Mouse (Mus musculus): ENCODE results near the gene Mybpc2. TPM values are rescaled to one million over a fixed set of nuclear protein-coding genes. Genes with fewer than 3 reads are reported as not detected.

Mybpc2 gene
- total RNA-seq, 2 experiments from 2014 or later = not detected

GRCm38 (mm10) chr7:44467811-44468411 lies 56.5 kb downstream of the Mybpc2 start, which contains the start of gene Josd2:
Gene Josd2, plus strand, starts transcription at chr7:44467980.
- peak; percentile 81 for ATAC-seq (replicated peaks; ENCODE audit: low FRiP score, poor library complexity, severe bottlenecking)

- no peak for ATAC-seq (replicated peaks; ENCODE audit: low FRiP score, poor library complexity, severe bottlenecking)
These were observed 57.6 kb downstream of the Mybpc2 start for GRCm38 (mm10) chr7:44466888-44467311.

DNA sequence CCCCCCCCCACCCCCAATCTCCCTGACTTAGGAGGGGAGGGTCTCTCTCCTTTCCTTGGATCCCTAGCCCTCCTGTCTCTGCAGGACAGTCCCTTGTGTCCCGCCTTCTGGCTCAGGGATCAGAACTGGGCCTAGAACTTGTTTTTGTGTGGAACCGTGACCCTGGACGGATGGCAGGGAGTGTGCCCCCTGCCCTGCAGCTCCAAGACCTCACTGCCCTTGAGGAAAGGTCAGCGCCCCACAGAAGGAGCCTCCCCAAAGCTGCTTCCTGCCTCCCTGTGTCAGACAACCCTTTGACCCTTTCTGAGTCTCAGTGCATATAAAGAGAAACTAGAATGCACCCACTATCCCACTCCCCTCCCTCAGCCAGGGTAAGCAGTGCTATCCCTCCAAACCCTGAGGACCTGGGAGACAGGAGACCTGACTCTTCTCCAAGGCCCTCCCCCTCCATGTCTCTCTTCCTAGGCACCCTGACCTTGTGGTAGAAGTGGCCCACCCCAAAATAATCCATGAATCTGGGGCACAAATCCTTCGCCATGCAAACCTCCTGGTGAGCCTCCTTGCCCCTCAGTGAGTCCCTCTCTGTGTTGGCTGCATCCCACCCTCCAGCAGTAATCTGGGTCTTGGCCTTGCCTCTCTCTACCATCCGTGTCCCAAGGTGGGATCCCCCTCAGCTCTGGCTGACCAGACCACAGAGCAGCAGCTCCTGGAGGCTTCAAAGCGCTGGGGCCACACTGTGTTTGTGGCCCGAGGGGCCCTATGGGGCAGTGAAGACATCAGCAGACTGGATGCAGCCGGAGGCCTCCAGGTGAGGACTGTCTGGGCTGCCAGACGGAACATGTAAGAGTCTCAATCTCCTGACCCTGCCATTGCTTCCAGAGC lies 58.2 kb downstream of the Mybpc2 start:
- ATAC-seq (replicated peaks; ENCODE audit: low FRiP score, poor library complexity, severe bottlenecking) = no peak

- no peak for ATAC-seq (replicated peaks; ENCODE audit: low FRiP score, poor library complexity, severe bottlenecking)
These were observed 59.3 kb downstream of the Mybpc2 start, which contains the start of gene Aspdh for GRCm38 (mm10) chr7:44465111-44465510. Gene Aspdh, plus strand, starts transcription at chr7:44465391.

DNA sequence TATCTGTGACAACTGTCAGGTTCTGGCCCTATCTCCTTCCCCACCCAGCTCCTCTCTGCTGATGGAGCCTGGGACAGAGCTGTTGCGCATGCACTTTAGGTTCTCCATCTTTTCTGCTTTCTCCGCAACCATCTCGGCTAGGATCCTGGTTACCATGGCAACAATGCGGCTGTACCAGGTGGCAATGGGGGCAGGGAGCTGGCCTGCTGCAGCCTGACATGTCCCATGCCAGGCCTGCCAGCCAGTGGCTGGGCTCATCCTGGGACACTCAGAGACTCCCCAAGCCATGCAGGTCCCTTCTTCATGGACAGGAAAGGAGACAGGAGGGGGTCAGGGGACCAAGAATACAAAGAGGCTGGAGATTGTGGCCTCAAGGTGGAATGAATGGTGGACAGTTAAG lies 59.9 kb downstream of the Mybpc2 start:
- no peak for ATAC-seq (replicated peaks; ENCODE audit: low FRiP score, poor library complexity, severe bottlenecking)

DNA sequence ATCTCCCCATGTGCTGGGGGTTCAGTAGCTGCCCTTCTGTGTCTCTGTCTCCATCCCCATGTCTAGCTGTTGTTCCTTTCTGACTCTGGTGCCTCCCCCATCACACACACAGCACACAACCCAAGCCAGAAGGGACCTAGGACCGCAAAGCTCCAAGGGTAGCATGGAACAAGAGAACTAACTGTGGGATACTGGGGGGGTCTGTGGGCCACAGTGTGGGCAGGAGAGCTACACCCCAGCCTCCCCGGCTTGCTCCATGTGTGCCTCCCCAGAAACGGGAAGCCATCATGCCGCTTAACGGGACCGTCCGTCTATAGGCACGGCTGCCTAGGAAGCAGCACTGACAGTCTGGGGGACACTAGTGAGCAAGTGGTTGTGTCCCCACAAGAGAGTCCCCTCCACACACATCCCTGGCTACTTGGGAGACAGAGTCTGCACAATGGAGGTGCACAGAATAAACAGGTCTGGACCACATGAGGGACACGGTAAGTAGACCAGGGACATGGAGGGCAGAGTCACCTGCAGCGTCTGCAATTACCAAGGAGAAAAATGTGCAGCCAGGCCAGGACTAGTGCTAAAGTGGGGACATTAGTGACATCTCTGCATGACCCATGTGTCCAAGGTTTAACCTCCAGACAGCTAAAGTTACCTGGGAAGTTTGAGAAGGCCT lies 60.8 kb downstream of the Mybpc2 start:
- no peak for ATAC-seq (replicated peaks; ENCODE audit: low FRiP score, poor library complexity, severe bottlenecking)

DNA sequence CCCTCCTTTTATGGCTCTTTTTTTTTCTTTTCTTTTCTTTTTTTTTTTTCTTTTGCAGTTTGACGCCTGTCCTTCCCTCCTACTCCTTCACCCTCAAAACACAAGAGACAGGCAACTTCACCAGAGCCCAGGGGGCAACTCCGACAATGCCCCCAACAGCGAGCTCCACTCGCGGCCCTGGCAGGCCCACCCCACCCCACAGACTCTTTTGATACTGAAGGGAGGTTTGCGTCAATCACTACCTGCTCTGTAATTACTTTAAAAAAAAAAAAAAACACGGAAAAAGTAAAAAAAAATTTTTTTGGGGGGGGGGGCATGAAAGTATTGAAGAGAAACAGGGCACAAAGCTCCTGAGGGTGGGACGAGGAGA lies 61.4 kb downstream of the Mybpc2 start:
- ATAC-seq (replicated peaks; ENCODE audit: low FRiP score, poor library complexity, severe bottlenecking) = no peak

- 0 out of 2 replicates have a peak, but pooled peaks have one; percentile 32 for ATAC-seq (replicated peaks; ENCODE audit: low FRiP score, poor library complexity, severe bottlenecking)
These were observed 62.0 kb downstream of the Mybpc2 start for GRCm38 (mm10) chr7:44462218-44463055.

DNA sequence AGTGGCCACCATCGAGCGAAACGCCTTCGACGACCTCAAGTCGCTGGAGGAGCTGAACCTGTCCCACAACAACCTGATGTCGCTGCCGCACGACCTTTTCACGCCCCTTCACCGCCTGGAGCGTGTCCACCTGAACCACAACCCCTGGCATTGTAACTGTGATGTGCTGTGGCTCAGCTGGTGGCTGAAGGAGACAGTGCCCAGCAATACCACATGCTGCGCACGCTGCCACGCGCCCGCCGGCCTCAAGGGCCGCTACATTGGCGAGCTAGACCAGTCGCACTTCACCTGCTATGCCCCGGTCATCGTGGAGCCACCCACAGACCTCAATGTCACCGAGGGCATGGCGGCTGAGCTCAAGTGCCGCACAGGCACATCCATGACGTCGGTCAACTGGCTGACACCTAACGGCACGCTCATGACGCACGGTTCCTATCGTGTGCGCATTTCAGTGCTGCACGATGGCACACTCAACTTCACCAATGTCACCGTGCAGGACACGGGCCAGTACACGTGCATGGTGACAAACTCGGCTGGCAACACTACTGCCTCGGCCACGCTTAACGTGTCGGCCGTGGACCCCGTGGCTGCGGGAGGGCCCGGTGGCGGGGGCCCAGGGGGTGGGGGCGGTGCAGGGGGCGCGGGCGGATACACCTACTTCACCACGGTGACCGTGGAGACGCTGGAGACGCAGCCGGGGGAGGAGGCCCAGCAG lies 62.8 kb downstream of the Mybpc2 start:
- ATAC-seq (replicated peaks; ENCODE audit: low FRiP score, poor library complexity, severe bottlenecking) = no peak

DNA sequence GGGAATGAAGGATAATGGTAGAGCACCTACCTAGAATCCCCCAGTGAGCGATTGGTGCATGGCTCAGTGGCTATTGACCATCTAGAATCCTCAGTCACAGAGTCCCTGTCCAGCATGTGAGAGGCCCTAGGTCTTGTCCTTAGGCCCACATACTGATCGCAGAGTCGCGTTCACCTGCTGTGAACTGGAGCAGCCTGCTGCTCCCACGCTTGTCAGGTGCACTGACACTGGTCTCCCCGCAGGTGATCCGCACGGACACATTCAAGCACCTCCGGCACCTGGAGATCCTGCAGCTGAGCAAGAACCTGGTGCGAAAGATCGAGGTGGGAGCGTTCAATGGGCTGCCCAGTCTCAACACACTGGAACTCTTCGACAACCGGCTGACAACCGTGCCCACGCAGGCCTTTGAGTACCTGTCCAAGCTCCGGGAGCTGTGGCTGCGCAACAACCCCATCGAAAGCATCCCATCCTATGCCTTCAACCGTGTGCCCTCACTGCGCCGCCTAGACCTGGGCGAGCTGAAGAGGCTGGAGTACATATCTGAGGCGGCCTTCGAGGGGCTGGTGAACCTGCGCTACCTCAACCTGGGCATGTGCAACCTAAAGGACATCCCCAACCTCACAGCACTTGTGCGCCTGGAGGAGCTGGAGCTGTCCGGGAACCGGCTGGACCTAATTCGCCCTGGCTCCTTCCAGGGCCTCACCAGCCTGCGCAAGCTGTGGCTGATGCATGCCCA lies 63.5 kb downstream of the Mybpc2 start:
- no peak for ATAC-seq (replicated peaks; ENCODE audit: low FRiP score, poor library complexity, severe bottlenecking)

- ATAC-seq (replicated peaks; ENCODE audit: low FRiP score, poor library complexity, severe bottlenecking) = no peak
These were observed 64.4 kb downstream of the Mybpc2 start for GRCm38 (mm10) chr7:44460067-44460466.

DNA sequence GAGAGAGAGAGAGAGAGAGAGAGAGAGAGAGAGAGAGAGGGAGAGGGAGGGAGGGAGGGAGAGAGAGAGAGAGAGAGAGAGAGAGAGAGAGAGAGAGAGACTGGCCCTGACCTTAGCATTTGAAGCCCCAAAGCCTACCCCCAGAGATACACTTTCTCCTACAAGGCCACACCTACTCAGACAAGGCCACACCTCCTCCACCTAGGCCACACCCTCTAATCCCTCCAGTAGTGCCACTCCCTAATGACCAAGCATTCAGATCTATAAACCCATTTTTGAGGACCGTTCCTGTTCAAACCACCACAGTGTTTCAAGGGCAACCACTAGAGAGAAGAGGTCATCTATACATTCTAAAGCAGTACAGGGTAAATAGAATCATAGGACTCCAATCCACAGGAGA lies 68.2 kb downstream of the Mybpc2 start:
- ATAC-seq (replicated peaks; ENCODE audit: low FRiP score, poor library complexity, severe bottlenecking) = peak; percentile 77

DNA sequence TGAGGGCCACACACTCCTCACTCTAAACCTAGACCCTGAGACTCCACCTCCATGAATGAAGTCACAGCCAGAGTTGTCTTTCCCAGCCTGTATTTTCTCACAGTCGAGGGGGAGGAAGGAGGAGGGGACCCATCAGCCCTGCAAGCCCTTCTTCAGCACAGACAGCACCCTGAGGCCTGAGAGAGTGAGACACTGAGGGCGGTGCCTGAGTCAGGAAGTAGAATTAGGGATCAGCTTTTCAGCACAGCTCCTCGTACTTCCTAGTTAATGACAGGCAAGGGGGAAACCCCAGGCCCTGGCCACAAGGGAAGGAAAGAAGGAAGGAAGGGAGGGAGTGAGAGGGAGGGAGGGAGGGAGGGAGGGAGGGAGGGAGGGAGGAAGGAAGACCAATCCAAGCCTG lies 71.2 kb downstream of the Mybpc2 start:
- no peak for ATAC-seq (replicated peaks; ENCODE audit: low FRiP score, poor library complexity, severe bottlenecking)

Other genes starting within 250 kb of the Mybpc2 start
- 0.19 and 0.63 TPM in 2 replicates for gene Clec11a, start 217.8 kb downstream of the Mybpc2 start, total RNA-seq (2015; ENCODE audit: low replicate concordance)
- 0.28 and 1.0 TPM in 2 replicates for gene Clec11a, start 217.8 kb downstream of the Mybpc2 start, total RNA-seq (2017; ENCODE audit: low replicate concordance)
- not detected in 2 replicates for gene Shank1, start 214.4 kb downstream of the Mybpc2 start, total RNA-seq (2015; ENCODE audit: low replicate concordance)
- gene Shank1, start 214.4 kb downstream of the Mybpc2 start, total RNA-seq (2017; ENCODE audit: low replicate concordance) = not detected in 2 replicates
- not detected in 2 replicates for gene Syt3, start 140.6 kb downstream of the Mybpc2 start, total RNA-seq (2015; ENCODE audit: low replicate concordance)
- not detected in 2 replicates for gene Syt3, start 140.6 kb downstream of the Mybpc2 start, total RNA-seq (2017; ENCODE audit: low replicate concordance)
- gene 1700008O03Rik, start 138.8 kb downstream of the Mybpc2 start, total RNA-seq (2015; ENCODE audit: low replicate concordance) = not detected in 2 replicates
- gene 1700008O03Rik, start 138.8 kb downstream of the Mybpc2 start, total RNA-seq (2017; ENCODE audit: low replicate concordance) = not detected in 2 replicates
- not detected in 2 replicates for gene Lrrc4b, start 95.6 kb downstream of the Mybpc2 start, total RNA-seq (2015; ENCODE audit: low replicate concordance)
- gene Lrrc4b, start 95.6 kb downstream of the Mybpc2 start, total RNA-seq (2017; ENCODE audit: low replicate concordance) = not detected in 2 replicates
- not detected in 2 replicates for gene Aspdh, start 59.3 kb downstream of the Mybpc2 start, total RNA-seq (2015; ENCODE audit: low replicate concordance)
- gene Aspdh, start 59.3 kb downstream of the Mybpc2 start, total RNA-seq (2017; ENCODE audit: low replicate concordance) = not detected in 2 replicates
- 6.7 and 43.7 TPM in 2 replicates for gene Josd2, start 56.7 kb downstream of the Mybpc2 start, total RNA-seq (2015; ENCODE audit: low replicate concordance)
- gene Josd2, start 56.7 kb downstream of the Mybpc2 start, total RNA-seq (2017; ENCODE audit: low replicate concordance) = 33.7 and 59.7 TPM in 2 replicates
- gene Emc10, start 28.1 kb downstream of the Mybpc2 start, total RNA-seq (2015; ENCODE audit: low replicate concordance) = 17.9 and 19.2 TPM in 2 replicates
- 12.4 and 13.4 TPM in 2 replicates for gene Emc10, start 28.1 kb downstream of the Mybpc2 start, total RNA-seq (2017; ENCODE audit: low replicate concordance)
- gene Fam71e1, start 28.1 kb downstream of the Mybpc2 start, total RNA-seq (2015; ENCODE audit: low replicate concordance) = not detected in 2 replicates
- not detected in 2 replicates for gene Fam71e1, start 28.1 kb downstream of the Mybpc2 start, total RNA-seq (2017; ENCODE audit: low replicate concordance)
- gene Spib, start 7.4 kb upstream of the Mybpc2 start, total RNA-seq (2015; ENCODE audit: low replicate concordance) = 1.7 and 1.9 TPM in 2 replicates
- gene Spib, start 7.4 kb upstream of the Mybpc2 start, total RNA-seq (2017; ENCODE audit: low replicate concordance) = 1.9 and 2.6 TPM in 2 replicates
- gene Pold1, start 24.2 kb upstream of the Mybpc2 start, total RNA-seq (2015; ENCODE audit: low replicate concordance) = 21.3 and 26.5 TPM in 2 replicates
- gene Pold1, start 24.2 kb upstream of the Mybpc2 start, total RNA-seq (2017; ENCODE audit: low replicate concordance) = 16.2 and 29.3 TPM in 2 replicates
- 34.4 and 41.8 TPM in 2 replicates for gene Nr1h2, start 29.3 kb upstream of the Mybpc2 start, total RNA-seq (2015; ENCODE audit: low replicate concordance)
- 32.0 and 41.0 TPM in 2 replicates for gene Nr1h2, start 29.3 kb upstream of the Mybpc2 start, total RNA-seq (2017; ENCODE audit: low replicate concordance)
- gene Napsa, start 47.7 kb upstream of the Mybpc2 start, total RNA-seq (2015; ENCODE audit: low replicate concordance) = 66.9 TPM in 2 replicates
- 18.0 and 26.1 TPM in 2 replicates for gene Napsa, start 47.7 kb upstream of the Mybpc2 start, total RNA-seq (2017; ENCODE audit: low replicate concordance)
- not detected in 2 replicates for gene Kcnc3, start 66.0 kb upstream of the Mybpc2 start, total RNA-seq (2015; ENCODE audit: low replicate concordance)
- gene Kcnc3, start 66.0 kb upstream of the Mybpc2 start, total RNA-seq (2017; ENCODE audit: low replicate concordance) = 0.42 TPM in 1 of 2 replicates, not detected in the other
- gene Myh14, start 146.2 kb upstream of the Mybpc2 start, total RNA-seq (2015; ENCODE audit: low replicate concordance) = not detected in 2 replicates
- not detected in 2 replicates for gene Myh14, start 146.2 kb upstream of the Mybpc2 start, total RNA-seq (2017; ENCODE audit: low replicate concordance)
- gene Izumo2, start 184.1 kb upstream of the Mybpc2 start, total RNA-seq (2015; ENCODE audit: low replicate concordance) = not detected in 2 replicates
- gene Izumo2, start 184.1 kb upstream of the Mybpc2 start, total RNA-seq (2017; ENCODE audit: low replicate concordance) = not detected in 2 replicates
- 21.5 and 24.0 TPM in 2 replicates for gene Vrk3, start 223.8 kb upstream of the Mybpc2 start, total RNA-seq (2015; ENCODE audit: low replicate concordance)
- 11.3 and 22.7 TPM in 2 replicates for gene Vrk3, start 223.8 kb upstream of the Mybpc2 start, total RNA-seq (2017; ENCODE audit: low replicate concordance)
- 0.58 TPM in 1 of 2 replicates, not detected in the other for gene Zfp473, start 226.4 kb upstream of the Mybpc2 start, total RNA-seq (2015; ENCODE audit: low replicate concordance)
- gene Zfp473, start 226.4 kb upstream of the Mybpc2 start, total RNA-seq (2017; ENCODE audit: low replicate concordance) = 0.14 and 0.60 TPM in 2 replicates